Mouse (Mus musculus): ENCODE results near the gene Snhg11. TPM values are rescaled to one million over a fixed set of nuclear protein-coding genes. Genes with fewer than 3 reads are reported as not detected.
"Not testable (repeated sequence)": the region's sequence is repeated elsewhere in the genome, so short reads cannot be mapped to it uniquely, and the experiment has no call there.

The Snhg11 gene
- total and polyA plus RNA-seq, 3 experiments = 8.8 to 11.2 (median 9.8) TPM

- no peak for DNase-seq
Observed at GRCm38 (mm10) chr2:158369474-158370172, 5.8 kb upstream of the Snhg11 start.

- peak; percentile 48 for DNase-seq
Observed at GRCm38 (mm10) chr2:158370173-158370550, 5.3 kb upstream of the Snhg11 start.

- DNase-seq = no peak
Observed at GRCm38 (mm10) chr2:158373061-158373460, 2.4 kb upstream of the Snhg11 start.

DNA sequence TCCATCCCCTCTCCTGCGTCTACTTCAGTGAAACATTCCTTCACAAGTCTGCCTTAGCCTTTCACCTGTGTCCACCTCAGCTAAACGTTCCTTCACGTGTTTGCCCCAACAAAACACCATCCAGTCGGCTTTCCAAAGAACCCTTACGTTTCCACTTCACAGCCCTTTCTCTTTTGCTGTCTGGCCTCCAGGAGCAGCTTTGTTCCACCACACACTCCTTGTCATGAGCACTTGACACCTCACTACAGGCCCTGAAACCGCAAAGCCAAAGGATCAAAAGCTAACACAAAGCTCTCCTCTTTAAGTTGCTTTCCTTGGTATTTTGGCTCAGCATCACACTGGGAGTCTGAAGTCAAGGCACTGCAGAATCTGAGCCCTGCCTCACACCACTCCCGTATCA is 1.9 kb upstream of the Snhg11 start:
- no peak for DNase-seq

GRCm38 (mm10) chr2:158376123-158376687 is 767 bp downstream of the Snhg11 start:
- DNase-seq = no peak

- no peak for DNase-seq
Observed at GRCm38 (mm10) chr2:158376798-158377197, 1.4 kb downstream of the Snhg11 start.

DNA sequence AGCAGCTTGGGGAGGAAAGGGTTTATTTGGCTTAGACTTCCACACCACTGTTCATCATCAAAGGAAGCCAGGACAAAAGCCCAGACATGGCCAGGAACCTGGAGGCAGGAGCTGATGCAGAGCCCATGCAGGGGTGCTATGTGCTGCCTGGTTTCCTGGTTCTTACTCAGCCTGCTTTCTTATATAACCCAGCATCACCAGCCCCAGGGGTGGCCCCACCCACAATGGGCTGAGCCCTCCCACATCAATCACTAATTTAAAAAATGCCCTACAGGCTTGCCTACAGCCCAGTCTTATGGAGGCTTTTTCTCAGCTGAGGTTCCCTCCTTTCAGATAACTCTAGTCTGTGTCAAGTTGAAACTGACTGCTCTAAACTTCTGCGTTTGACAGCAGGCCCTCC is 2.4 kb downstream of the Snhg11 start:
- no peak for DNase-seq

DNA sequence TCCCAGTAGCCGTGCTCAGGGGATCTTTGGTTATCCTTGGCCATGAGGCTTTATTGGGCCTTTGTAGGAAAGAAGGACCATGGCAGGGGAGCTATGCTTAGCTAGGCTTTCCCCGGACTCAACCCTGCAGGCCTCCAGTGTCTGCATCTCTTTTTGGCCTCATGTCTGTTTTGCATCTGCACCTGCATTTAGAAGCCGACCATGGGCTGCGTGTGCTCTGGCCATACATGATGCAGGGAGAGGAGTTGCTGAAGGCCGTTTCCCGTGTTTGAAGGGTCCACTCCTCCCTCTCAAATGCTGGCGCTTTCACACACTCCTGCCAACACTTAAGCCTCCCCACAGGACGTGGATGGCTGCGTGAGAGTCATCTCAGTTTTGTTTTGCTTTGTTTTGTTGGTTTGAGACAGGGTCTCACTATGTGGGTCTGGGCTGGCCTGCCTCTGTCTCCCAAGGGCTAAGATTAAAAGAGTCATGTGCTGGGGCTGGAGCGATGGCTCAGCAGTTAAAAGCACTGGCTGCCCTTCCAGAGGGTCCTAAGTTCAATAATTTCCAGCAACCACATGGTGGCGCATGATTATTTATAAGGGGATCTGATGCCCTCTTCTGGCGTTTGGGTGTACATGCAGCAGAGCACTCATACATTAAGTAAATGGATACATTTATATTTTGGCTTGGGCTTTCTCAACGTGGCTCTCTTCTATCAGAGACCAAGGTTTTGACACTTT is 4.1 kb downstream of the Snhg11 start:
- DNase-seq = peak; percentile 54

GRCm38 (mm10) chr2:158386072-158386471 is 10.6 kb downstream of the Snhg11 start:
- no peak for DNase-seq

- peak; percentile 36 for DNase-seq
Observed at GRCm38 (mm10) chr2:158389421-158389820, 14.0 kb downstream of the Snhg11 start.

- no peak for DNase-seq
Observed at GRCm38 (mm10) chr2:158396369-158396768, 20.9 kb downstream of the Snhg11 start.

GRCm38 (mm10) chr2:158397140-158397539 is 21.7 kb downstream of the Snhg11 start:
- DNase-seq = not testable (repeated sequence)

DNA sequence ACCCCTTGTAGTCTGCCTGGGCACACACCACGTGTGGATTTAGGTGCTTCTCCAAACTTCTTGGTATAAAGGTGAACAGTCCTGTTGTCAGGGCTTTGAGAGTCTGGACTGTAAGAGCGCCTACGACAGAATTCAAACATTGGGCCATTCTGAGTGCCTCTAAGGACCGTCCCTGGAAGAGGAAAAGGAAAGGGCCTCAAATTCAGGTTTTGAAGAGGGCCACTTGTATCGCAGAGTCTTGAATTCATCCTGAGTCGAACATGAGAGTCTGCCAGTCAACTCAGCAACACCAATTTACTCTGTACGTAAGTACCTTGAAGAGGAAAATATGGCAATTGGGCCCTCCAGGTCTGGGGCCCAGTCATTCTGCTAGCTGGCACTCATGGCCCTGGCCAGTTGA is 27.5 kb downstream of the Snhg11 start:
- no peak for DNase-seq

DNA sequence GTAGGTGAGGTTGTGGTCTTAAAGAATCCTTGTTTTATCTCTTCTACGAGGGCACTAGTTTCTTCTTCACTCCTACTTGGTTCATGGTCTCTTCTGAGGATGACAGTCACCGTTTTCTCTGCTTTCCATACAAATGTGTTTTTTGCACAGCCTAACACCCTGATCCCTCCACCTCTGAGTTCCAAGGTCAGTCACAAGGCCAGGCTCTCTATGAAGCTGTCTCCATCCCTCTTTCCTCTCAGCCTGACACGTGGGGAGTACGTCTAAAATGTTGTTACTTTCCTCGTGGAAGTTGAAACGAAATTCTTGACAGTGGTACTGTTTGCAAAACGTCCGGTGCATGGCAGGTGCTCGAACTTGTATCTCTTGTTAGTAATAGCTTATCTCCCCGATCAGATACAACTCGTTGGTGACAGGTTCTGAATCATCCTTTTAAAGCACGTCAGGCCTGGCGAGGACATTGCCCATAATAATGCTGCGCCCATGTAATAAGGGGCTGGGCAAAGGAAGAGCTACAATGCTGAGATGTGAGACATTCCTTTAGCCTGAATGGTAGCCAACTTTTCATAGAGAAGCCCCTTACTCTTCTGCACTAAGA is 33.7 kb downstream of the Snhg11 start:
- DNase-seq = no peak

DNA sequence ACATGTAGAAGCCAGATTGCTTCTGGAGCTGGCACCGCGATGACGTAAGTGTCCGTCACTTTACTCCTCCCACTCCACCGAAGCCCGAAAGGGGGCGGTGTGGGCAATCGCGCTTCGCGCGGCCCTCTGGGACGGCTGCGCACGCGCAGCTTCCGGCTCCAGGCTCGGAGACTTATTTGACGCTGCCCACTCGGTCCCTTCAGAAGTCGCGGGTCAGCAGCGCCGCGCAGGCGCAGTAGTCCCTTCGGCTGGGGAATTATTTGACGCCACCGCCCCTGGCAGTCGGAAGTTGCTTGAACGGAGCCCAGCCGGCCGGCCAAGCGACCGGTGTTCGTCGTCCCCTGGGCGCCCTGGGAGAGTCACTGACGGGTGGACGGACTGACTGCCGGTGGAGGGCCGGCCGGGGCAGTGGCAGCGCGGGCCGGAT is 34.2 kb downstream of the Snhg11 start, which contains the start of gene Ralgapb:
TSS of gene Ralgapb (plus strand) at position 254 of the 427 bp plus-strand sequence.
- peak; percentile 99 for DNase-seq

- DNase-seq = peak; percentile 66
Observed at GRCm38 (mm10) chr2:158410022-158411014, 34.9 kb downstream of the Snhg11 start.

DNA sequence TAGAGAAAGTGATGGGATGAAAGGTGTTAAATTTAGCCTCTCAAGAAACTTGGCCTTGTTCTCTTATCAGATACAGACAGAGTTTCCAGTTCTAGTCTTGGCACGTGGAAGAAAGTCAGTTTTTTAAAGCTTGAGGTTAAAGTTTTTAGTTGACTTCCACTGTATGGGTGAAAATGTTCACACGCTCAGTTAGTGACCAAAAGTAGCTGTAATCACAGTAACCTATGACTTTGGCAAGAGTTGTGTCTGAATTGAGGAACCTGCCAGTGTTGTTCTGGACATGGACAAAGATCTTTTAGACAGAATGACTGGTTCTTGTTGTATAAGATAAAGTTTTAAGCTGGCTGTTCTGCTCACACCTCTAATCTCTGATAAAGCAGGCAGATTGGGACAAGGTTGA is 37.8 kb downstream of the Snhg11 start:
- no peak for DNase-seq

DNA sequence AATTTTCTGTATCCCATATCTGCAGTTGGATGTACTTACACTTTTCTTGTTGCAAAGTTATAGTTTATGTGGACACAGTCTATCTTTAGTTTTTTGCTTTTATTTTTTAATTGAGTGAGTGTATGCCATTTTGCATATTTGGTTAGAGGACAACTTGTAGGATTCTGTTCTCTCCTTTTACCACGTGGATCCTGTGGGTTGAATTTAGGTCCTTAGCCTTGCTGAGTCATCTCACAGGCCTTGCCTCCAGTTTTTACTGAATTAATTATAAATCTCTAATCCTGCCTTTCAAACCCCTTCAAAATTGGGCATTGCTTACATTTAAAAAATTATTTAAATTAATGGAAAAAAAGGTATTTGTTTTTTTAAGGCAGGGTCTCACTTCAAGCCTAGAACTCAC is 40.4 kb downstream of the Snhg11 start:
- DNase-seq = no peak

DNA sequence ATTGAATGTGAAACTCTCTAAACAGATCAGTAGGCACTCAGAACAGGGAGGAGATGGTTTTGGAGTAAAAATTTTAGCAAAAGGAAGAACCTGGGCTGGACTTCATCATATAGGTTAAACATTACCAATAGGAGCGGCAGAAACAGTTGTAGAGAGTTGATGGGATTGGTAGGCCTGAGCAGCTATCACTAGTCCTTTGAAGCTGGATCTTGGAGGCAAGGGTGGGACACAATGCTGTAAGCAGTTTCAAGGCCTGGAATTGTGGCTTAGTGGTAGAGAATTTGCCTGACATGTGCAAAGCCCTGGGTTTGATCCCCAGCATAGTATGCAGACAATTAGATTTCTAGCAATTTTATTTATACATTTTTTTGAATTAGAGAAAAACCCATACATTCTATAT is 43.2 kb downstream of the Snhg11 start:
- DNase-seq = no peak
